Mouse (Mus musculus): Measurements from ENCODE around the gene AC170998.1.

DNA sequence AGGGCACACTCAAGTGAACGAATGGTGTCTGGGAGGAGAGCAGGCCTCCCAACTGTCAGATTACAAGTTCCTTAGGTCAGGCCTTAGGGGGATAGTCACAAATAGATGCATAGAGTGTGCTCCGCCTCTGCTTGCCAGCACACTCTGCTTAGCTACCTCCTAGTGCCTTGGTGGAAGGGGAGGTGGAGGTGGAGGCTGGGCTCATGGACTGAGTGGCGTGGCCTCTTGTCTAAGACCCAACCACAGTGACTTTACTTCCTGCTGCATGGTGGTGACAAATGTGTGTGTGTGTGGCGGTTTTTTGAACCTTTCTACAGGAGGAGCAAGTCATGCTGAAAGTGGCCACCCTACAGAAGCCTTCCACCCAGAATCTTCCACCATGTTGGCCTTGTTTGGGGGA, 10.6 kb downstream of the AC170998.1 start:
- no peak for TF ChIP-seq POLR2A (IDR thresholded peaks at IDR 0.05; ENCODE audit: insufficient read depth, low read depth, low read length)
- TF ChIP-seq CTCF (IDR thresholded peaks at IDR 0.05): no peak
- no peak for TF ChIP-seq EP300 (IDR thresholded peaks at IDR 0.05; ENCODE audit: insufficient read depth, low read depth, low read length)

Measured in heart, adult 2 months (tissue).